Mouse (Mus musculus) urinary bladder, postnatal 10 days (tissue): Measurements from ENCODE around the gene Ralgds.
A peak's percentile ranks its signal among the peaks of the same experiment; 100 is the strongest.
"Not testable (repeated sequence)": the region's sequence is repeated elsewhere in the genome, so short reads cannot be mapped to it uniquely, and the experiment has no call there.

ENCODE experiments used
- DNase-seq: peaks from one replicate; pipeline ENCODE4 v3.0.0; 2022; ENCODE audit warnings: low spot score

Gene Ralgds

DNA sequence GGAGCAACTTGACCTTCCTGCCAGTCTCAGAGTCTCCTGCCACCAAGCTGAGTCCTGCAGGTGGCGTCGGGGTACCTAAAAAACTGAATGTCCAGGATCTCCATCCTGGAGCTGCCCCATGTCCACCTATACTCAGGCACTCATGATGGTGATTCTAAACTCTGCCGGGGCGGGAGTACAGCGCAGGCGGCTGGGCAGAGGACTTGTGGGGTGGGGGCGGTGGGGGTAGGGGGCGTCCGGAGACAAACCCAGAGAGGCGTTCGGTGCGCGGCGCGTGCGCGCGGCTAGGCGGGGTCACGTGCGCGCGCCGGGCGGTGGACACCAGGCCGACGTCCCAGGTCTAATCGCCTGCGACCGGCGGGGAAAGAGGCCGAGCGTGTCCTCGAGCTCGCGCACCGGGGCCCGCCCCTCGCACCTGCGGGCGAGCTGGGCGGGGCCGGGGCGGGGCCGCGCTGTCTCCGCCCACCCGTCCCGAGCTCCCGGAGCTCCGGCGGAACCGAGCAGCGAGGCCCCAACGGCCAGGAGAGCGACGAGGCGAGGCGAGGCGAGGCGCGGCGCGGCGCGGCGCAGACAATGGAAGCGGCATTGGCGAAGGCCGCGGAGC is at the start of gene Ralgds:
Gene Ralgds, plus strand, starts transcription at position 328 of the 604 bp plus-strand sequence.
- no peak for DNase-seq

DNA sequence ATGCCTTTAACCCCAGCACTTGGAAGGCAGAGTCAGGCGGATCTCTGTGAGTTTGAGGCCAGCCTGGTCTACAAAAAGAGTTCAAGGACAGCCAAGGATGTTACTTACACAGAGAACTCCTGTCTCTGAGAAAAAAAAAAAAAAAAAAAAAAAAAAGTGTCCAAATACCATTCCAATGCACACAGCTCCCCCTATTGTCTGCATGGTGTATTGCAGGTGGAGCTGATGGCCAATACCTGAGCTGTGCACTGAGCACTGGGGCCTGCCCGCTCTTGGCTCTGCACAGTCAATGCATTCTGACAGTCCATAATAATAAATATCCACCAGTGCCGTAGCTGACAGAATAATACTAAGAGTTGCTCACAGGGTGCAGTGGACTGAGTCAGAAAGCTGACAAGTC is 49.0 kb upstream of the Ralgds start:
- no peak for DNase-seq

DNA sequence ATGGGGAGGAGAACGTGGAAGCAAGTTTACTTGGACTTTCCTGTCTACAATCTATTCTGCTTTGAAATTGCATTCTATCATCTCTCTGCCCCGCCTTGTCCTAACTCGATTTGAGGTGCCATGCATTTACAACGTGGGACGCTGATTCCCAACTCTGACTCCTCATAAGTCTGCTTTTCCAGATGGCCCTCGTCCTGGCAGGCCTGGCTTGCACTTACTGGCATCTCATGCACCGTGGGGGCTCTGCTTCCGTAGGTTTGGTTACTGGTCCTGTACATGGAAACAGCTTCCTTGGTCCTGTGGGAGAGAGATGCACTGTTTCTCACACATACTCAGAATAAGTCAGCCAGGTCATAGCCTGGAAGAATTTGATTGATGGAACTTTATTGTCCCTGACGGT is 48.0 kb upstream of the Ralgds start:
- DNase-seq: no peak

DNA sequence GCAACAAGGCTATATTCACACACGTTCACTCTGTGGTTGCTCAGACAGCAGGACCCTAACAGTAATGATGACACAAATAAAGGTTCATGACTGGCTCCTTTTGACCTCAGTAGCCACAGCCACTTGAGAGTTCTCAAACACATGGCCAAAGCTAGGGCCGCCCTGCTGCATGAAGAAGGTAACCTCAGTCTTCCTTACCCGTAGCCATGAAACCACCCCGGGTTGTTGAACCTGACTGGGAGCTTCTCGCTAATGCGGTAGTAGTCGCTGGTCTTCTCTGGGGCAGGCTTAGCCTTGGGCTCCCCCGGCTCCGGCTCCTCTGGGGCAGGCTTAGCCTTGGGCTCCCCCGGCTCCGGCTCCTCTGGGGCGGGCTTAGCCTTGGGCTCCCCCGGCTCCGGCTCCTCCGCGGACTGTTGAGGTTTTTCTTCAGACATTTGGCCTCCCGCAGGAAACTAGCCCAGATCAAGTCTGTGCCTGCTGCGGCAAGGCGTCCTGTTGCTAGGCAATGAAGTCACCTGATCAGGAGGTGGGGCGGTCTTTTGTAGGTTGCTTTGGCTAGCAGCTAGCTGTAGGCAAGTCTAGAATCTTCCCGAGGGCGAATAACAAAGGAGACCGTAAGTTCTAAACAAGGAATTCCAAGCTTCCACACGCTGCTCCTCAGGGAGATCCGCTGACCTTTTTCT is 46.9 kb upstream of the Ralgds start, which contains the start of gene 1700007K13Rik:
Gene 1700007K13Rik, minus strand, starts transcription at position 497 of the 683 bp plus-strand sequence.
- no peak for DNase-seq

DNA sequence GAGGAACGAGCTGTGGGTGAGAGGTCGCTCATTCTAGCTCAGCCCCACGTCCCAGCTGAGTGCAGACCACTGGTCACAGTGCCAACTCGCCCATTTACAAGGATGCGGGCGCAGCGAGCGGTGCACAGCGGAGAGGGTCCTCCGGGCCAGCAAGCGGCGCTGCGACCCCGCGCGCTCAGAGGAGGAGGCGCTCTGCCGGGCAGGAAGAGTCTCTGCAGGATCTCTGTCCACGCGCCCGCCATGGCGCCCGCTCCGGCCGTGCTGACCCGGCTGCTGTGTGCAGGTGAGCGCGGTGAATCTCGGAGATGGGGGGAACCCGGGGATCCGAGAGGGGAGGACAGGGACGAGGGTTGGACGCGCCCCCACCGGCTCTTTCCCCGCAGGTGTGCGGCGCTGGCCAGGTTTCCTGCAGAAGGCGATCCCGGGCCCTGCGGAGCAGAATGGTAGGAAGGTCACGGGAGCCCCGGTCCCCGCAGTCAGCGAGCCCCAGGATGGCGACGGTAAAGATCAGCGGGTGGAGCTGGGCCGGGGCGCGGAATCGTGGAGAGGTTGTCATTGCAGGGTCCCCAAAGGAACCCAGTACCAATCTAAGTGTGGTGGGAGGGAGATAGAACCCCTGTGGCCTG is 45.0 kb upstream of the Ralgds start, which contains the start of gene Mrps2:
Gene Mrps2, plus strand, starts transcription at position 207 of the 626 bp plus-strand sequence.
- DNase-seq: peak; percentile 51

DNA sequence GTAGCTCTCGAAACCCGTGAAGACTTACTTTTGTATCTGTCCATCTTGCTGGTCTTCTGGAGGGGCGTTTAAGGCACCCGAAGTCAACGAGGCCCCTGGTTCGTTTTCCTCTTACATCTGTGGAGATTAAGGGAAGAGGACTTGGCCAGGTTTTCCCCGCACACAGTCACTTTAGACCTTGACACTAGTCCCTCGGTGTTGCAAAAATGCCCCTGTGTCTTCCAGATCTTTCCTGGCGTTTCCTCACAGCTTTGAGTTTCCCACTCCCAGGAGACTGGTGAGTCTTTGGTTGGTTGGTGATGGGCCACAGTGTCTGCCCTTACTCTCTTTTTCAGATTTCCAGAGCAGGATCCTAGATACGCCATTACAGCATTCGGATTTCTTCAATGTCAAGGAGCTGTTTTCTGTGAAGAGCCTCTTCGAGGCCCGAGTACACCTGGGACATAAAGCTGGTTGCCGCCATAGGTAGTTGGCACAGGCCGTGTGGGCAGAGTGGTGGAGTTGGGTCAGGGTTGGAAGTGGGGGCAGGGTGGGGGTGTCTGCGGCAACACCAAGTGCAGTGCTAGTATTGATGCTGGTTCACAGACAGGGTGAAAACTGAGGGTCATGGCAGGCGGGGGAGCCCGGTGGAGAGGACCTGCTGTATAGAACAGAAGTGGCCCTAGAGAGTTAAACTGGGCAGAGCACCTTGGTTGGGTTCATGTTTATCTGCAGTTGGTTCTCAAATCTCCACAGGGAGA is 44.3 kb upstream of the Ralgds start:
- no peak for DNase-seq

DNA sequence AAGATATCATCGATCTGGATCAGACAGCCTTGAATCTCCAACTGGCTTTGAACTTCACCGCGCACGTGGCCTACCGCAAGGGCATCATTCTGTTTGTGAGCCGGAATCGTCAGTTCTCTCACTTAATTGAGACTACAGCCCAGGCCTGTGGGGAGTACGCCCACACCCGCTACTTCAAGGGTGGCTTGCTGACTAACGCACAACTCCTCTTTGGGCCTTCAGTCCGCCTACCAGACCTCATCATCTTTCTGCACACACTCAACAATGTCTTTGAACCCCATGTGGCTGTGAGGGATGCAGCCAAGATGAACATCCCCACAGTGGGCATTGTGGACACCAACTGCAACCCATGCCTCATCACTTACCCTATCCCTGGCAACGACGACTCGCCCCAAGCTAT is 43.5 kb upstream of the Ralgds start:
- DNase-seq: no peak

DNA sequence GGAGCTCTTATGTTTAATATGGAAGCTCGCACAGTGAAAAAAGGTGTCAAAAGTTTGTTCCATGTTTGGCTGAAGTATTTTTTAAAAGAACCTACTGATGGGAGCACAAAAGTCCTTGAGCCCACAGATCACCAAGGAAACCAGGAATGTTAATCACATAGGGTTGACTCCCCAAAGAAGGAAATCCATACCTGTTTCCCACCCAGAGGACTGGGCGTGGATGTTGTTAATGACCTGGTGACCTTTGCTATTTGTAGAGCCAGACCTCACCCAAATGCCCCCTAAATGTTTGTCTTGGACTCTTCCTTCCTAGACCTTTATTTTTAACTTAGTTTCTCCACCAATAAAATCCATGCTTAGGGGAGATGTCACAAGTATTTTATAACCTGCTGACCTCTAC is 42.3 kb upstream of the Ralgds start:
- no peak for DNase-seq

DNA sequence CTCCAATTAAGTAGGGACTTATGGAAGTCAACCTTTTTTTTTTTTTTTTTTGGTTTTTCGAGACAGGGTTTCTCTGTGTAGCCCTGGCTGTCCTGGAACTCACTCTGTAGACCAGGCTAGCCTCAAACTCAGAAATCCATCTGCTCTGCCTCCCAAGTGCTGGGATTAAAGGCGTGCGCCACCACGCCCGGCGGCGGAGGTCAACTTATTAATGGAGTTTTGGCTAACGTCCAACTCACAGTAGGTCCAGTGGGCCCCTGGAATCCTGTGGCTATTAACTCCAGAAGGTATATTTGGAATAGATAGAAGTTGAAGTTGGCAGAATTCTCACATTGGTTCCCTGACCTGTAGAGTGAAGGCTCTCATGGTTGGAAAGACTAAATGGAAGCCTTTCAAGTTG is 40.9 kb upstream of the Ralgds start:
- DNase-seq: not testable (repeated sequence)

DNA sequence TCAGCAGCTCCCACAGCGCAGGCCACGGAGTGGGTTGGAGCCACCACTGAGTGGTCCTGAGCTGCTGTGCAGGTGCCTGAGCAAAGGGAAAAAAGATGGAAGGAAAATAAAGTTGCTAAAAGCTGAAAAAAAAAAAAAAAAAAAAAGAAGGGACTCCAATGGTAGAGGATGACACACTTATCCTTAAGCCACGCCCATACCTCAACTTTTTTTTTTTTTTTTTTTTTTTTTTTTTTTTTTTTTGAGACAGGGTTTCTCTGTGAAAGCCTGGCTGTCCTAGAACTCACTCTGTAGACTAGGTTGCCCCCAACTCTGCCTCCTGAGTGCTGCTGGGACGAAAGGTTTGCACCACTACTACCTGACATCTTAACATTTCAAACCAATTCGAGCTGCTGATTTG is 34.9 kb upstream of the Ralgds start:
- DNase-seq: not testable (repeated sequence)

DNA sequence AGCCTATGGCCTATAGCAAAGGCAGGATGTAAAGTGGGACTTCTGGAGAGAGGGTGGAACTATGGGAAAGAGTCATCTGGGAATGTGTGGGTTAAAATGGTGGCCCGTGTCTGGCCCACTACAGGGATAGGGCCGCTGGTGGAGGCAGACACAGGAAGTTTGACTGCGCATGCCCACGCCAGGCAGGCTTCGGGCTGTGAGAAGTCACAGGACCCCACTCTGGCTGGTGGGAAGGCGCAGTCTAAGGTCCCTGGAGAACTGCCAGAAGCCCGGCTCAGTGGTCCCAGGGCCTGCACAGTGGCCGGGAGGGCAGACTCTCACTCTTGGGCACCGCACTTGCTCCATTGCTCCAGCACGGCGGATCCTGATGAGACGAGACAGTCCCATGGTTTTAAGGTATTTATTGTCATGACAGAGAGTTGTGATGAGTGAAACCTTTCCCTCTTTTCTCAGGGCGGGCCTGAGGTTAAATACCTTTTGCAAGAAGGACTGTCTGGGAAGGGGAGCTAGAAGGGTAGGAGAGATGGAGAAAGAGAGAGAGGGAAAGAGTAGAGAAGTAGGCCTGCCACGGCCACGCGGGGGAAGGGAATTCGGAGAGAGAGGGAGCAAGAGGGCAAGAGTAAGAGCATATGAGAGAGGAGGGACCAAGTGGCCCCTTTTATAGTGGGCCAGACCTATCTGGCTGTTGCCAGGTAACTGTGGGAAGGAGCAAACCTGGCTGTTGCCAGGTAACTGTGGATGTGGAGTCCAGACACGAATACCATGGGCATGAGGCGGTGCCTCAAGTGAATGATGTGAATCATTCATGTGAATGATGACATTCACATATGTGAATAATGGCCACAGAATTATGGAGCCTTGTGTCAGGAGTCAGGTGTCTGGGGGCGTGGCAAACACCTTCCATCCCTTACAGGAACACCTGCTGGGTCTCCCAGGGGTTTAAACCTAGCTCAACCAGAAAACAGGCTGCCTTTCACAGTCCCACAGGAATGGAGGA is 33.4 kb upstream of the Ralgds start:
- DNase-seq: no peak

DNA sequence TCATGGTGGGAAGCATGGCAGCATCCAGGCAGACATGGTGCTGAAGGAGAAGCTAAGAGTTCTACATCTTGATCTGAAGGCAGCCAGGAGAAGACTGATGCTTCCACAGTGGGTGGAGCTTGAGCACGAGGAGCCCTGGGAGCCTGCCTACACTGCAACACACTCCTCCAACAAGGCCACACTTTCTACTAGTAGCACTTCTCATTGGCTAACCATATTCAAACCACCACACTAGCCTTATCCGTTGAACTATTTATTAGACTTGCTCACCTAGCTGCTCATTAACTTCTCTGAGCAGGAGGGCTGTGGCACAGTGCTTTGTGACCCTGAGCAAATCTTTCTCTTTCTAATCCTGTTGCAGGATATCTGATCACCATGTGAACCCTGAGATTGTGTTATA is 29.1 kb upstream of the Ralgds start:
- no peak for DNase-seq

DNA sequence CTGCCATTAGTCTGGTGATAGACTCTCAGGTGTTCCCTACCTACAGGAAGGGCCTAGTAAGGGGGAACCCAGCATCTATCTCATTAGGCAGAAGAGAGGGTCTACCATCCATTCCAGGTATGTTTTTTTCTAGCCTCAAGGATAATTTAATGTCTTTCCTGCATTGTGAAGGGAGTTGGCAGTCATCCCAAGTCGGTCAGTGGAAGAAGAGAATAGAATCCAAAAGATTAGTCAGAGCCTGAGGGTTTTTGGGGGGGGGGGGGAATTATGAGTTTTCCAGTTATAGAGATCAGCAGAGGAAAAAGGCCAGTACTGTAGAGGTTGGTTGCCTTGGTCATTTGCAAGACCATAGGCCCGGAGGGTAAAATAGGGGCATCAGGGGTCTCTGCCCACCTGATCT is 18.4 kb upstream of the Ralgds start:
- no peak for DNase-seq

DNA sequence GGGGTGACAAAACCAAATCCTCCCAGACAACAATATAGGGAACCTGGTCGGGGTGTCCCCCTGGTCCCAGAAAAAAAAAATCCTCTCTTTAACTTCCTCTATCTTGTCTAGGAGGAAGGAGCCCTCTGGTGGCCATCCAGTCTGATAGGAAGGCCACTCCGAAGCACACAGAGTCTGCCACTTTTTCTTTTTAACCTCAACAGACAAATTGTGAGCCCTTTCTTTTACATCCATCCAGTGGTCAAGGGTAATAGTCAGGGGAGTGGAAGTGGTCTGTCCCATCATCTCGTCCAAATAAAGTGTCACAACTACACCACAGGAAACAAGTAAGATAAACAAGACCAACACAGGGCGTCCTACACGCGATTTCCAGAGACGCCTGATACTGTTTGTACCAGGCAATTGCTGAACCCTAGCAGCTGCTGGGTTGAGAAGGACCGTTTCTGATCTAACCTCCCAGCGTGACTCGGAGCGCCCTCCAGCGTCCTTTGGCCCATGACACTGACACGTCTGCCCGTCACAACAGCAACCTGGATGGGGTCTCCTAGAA is 17.6 kb upstream of the Ralgds start:
- no peak for DNase-seq

DNA sequence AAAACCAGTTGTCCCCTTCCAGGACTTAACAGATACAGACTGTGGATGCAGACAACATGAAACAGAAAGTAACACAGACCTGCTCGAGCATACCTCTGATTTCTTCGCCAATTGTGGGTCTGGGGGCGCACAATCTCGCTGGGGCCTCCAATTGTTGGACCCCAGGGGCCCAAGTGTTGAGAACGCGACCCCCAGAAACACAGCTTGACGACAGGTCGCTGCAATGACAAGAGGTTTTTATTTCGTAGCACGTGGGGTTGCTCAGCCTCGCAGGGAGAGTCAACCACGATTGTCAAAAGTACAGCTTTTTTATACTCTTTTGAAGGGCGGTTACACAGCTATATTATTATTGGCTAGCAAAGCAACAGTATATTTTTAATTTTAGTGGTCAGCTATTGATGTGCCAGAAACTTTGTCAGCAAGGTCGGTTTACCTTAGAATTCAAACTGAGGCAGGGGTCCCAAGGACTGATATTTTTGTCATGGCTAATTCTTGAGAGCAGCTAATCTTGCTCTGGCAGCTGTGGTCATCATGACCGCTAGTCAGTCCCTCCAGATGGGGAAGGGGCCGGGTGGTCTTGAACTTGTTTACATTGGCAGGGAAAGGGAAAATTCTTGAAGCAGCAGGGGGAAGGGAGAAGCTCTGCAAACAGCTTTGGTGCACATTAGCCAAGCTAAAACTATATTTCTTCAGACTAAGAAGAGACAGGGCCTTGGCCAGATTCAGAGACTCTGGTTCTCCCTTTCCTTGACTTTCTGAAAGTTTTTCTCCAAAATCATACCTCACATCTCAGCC is 16.9 kb upstream of the Ralgds start:
- no peak for DNase-seq

DNA sequence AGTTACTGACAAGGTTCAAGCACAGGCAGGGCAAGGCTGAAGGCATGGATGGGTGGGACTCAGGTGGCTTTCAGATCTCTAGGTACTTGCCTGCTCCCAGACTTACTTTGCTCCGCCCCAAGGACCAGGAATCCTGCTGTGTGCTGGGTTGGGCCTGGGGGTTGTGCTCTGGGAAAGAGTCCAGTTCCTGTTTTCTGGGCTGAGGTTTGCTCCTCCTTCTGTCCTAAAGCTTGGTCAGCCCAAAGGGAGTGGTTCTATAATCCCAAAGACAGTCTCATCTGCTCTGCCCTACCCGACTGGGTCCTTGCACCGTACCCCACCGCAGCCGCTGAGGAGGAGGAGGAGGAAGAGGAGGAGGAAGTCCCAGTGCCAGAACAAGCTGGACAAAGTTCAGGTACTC is 16.3 kb upstream of the Ralgds start, which contains the start of gene Gbgt1:
Gene Gbgt1, plus strand, starts transcription at position 221 of the 400 bp plus-strand sequence.
- no peak for DNase-seq

DNA sequence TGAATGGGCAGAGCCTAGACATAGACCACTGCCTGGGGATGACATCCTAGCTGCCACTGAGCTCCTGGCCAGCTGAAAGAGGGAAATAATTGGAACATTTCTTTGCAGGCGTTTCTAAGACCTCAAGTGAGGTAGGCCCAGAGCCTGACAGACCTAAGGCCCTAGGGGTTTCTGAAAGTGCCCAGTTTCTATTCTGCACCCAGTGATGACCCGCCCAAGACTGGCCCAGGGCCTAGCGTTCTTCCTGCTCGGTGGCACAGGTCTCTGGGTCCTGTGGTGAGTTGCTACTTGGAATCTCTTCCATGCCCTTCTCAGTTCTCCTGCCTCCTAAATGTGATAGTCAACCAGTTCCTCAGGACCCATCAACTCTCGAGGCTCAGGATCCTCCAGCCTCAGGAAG is 15.4 kb upstream of the Ralgds start:
- DNase-seq: no peak

DNA sequence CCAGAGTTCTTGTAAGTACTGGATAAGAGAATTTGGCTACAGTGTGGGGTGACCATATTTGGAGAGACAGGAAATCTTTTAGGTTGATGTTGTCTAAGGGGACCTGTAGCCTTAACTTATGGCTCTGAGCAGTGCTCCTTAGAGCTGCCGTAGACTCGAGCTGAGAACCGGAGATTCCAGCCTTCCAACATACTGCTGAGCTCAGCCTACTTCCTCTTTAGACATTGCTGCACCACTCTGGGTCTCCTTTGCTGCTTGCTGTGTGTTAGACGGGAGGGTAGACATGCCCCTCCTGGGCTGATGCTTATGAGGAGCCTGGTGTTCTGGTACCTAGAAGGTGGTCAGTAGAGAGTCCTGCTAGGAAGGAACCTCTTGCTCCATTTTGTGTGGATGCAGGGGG is 14.5 kb upstream of the Ralgds start:
- no peak for DNase-seq

DNA sequence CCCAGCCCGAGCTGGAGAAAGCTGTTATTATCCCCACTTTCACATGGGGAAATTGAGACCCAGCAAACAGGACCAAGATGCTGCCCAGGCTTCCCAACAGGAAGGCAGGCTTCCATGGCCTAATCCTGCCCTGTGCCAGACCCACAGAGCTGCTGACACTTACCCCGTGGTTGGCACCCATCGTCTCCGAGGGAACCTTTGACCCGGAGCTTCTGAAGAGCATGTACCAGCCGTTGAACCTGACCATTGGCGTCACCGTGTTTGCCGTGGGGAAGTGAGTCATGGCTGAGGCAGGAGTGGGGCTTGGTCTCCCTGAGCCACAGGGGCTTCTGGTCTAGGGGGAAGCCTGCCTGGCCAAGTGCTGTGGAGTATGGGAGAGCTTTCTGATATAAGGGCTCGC is 9.9 kb upstream of the Ralgds start:
- no peak for DNase-seq

DNA sequence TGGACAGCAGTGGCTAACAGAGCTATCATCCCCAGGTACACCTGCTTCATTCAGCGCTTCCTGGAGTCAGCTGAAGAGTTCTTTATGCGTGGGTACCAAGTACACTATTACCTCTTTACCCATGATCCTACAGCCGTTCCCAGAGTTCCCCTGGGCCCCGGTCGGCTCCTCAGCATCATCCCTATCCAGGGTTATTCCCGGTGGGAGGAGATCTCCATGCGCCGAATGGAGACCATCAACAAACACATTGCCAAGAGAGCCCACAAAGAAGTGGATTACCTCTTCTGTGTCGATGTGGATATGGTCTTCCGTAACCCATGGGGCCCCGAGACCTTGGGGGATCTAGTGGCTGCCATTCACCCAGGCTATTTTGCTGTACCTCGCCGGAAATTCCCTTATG is 8.2 kb upstream of the Ralgds start:
- DNase-seq: peak; percentile 4
